Mouse (Mus musculus) left cerebral cortex, adult 9 months (tissue): ENCODE measurements at regions not wholly inside any gene's neighbourhood (a gene's known extent, or its start where the extent isn't known, plus 50 kb on each side); places are given as distances from the start of the nearest gene placed in this dataset.
A peak's percentile ranks its signal among the peaks of the same experiment; 100 is the strongest.

Source experiments
- DNase-seq, 2 experiments: peaks; one replicate each; pipeline ENCODE4 v3.0.0; 2022; ENCODE audit warnings: low spot score in 2 of 2

DNA sequence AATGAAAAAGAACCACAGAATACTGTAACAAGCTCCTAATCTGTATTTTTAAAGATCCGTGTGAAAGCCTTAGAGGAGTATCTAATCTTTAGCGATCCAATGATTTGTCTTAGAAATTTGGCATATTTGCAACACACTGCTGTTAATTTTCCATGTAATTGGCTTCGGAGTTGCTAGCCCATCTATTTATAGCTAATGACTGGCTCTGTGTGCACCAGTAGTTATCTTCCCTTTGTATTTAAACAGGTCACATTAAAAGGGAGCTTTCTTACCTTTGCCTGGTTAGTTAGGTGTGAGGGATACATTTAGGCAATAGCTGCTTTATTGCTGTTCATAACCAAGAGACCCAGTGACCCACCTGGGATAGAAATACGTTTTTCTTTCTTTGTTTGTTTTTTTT is 256.3 kb upstream of the Mme start:
- DNase-seq = no peak

DNA sequence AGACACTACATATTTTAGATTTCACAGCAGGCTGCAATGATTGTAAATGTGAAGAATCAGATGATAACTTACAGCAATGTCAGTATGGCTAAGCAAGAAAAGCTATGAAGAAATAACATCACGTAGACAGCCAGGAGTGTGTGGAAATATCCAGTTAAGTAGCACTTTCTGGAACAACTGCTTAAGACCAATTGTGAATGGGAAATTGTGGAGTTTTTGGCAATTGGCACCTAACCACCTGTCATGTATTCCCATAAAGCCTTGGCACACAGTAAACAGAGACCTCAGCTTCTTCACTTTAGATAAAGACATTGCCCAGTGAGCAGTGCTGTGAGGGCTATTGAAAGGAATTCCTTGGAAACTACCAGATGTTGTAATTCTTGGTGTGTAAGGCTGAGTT is 264.4 kb upstream of the Mme start:
- DNase-seq = no peak

- no peak for DNase-seq
Measured at GRCm38 (mm10) chr3:62963244-62963643, 278.1 kb upstream of the Mme start.

- DNase-seq = no peak
Measured at GRCm38 (mm10) chr3:62962608-62963007, 278.7 kb upstream of the Mme start.

- DNase-seq = no peak
Measured at GRCm38 (mm10) chr3:62945356-62945755, 296.0 kb upstream of the Mme start.

DNA sequence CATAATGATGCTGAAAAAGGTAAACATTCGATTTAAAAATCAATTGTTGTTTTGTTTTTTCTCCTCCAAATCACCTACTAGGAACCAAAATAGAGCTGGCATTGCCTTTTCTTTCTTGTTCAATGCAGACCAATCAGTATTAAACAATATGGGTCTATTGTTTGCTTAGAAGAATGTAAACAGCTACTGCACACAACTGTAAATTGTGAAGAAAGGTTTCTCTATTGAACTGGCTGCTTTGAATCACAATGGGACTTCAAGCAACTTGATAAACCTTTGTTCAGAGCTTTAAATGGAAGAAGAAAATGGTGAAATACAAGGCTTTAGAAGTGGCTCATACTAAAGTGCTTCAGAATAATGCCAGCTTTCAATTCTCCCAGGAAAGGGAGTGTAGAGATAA is 302.7 kb upstream of the Mme start:
- no peak for DNase-seq

DNA sequence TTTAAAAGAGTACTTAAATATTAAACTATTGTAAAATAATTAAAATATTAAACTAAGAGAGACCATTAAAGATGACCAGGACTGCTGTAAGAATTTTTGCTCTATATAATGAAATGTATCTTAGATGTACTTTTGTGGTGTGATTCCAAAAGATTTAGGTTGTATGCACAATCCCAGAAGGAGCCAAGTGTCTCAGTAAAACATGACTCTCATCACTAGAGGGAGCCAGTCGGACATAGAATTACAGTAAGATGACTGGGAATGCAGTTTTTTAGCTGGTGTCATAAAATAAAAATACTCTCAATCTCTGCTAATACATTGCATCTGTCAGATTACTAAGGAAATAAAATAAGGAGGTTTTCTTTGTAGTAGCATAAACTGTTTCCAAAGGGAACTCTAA is 316.9 kb upstream of the Mme start:
- DNase-seq = peak in 1 of 2 experiments; percentile 37

- DNase-seq = no peak
Measured at GRCm38 (mm10) chr3:62916899-62917298, 312.0 kb upstream of the Gpr149 start.

- DNase-seq = no peak
Measured at GRCm38 (mm10) chr3:62885104-62885503, 280.2 kb upstream of the Gpr149 start.

DNA sequence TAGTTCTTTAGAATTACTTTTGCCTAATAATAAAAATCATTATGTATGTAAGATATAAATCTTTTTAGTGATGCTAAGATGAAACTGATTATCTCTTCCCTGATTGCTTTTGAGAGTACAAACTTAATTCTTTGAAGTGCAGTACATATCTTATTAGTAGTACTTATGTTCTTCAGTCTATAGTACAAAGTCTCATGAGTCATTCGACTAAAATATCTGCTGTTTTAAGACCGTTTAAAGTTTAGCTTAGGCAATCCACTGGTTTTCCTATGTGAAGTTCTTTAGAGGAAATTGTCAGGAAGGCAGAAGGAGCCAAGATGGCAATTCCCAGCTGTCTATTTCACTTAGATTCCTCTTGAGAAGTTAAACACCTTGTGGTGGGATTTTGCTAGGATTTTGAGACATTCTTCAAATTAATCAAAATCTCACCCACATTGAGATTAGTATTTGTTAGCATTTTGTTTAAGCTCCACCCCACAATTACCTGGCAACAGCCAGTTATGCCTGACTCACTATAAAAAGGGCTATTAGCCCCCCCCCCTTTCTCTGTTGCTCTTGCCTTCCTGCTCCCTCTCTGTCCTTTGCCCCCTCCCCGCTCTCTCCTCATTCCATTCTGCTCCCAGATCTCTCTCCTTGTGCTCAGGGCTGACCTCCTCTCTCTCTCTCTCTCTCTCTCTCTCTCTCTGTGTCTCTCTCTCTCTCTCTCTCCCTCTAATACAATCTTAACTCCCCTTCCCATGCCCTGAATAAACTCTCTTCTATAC is 277.6 kb upstream of the Gpr149 start:
- no peak for DNase-seq

DNA sequence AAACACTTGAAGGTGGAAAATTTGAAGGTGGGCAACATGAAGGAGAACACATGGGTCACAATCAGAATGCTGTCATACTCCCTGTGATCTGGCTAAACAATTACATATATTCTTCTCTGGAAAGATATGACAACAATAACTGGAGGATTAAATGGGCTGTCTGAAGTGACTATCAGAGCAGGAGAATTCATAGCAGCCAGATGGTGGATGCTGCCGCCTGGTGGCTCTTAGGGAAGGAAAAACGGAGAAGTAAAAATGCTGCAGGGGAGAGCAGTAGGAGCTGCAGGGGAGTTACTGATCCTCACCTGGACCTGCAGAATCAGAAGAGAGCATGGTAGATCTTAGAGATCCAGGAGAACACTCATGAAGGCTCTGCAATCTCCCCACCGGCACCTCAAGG is 255.8 kb upstream of the Gpr149 start:
- peak in 1 of 2 experiments; percentile 23 for DNase-seq

DNA sequence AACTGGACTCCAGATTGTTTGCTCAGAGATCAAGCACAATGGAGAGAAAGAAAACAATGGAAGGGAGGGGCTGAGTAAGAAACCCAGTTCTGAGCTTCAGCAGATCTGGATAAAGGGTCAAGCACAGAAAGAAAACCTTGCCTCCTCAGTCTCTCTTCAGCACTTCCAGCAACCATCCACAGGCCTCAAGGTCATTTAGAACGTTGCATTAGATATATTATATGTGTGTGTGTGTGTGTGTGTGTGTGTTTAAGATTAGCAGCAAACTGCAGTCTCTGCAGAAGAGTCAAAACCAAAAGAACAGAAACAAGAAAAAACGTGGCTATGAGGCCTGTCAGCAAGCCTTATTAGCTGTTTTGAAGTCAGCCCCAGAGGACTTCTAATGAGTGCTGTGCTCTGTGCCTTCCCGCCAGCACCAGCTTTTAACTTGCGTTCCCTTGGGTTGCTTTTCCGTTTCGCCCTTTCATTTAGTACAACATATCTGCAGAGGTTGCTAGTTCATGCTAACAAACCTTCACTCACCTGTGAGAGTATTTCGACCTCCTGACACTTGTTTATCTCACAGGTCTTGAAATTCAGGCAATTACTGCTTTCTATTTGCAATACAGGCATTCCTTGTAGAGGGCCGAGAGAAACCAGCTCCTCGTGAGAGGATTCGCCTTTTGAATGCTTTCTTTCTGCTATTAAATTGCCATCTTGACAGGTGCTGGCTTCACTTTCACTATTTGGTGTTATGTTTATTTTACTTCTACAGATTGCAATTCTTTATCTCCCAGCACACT is 230.9 kb upstream of the Gpr149 start:
- no peak for DNase-seq

- no peak for DNase-seq
Measured at GRCm38 (mm10) chr3:62823892-62824291, 219.0 kb upstream of the Gpr149 start.

- no peak for DNase-seq
Measured at GRCm38 (mm10) chr3:62801044-62801443, 196.1 kb upstream of the Gpr149 start.

- DNase-seq = no peak
Measured at GRCm38 (mm10) chr3:62786233-62786632, 181.3 kb upstream of the Gpr149 start.
